Mouse (Mus musculus): ENCODE results near the gene Dctn5. TPM values are rescaled to one million over a fixed set of nuclear protein-coding genes. Genes with fewer than 3 reads are reported as not detected.
"Not testable (repeated sequence)": the region's sequence is repeated elsewhere in the genome, so short reads cannot be mapped to it uniquely, and the experiment has no call there.

Dctn5 gene
- polyA plus RNA-seq (2015; fragmentation: Nextera tagmentation; extraction: Ambion mirVana) = 77.8 TPM in 2 replicates

GRCm38 (mm10) chr7:122132497-122133337 is at the start of gene Dctn5, which contains the start of gene Palb2:
Dctn5 (plus strand) TSS chr7:122133041.
Palb2 (minus strand) TSS chr7:122132985.
- WGBS = 0% methylated on average over 54 of the region's 54 CpGs

GRCm38 (mm10) chr7:122087195-122087982 is 45.5 kb upstream of the Dctn5 start:
- no peaks in the 10 kb centered on the region for H3K27me3 ChIP-seq (ENCODE audit: control insufficient read depth, insufficient read depth, low read length)
- no peak overlapping the region for H3K27ac ChIP-seq (ENCODE audit: low read length)
- 86% methylated on average over 11 of the region's 11 CpGs for WGBS
- H3K4me2 ChIP-seq (ENCODE audit: low read depth, low read length) = no peak overlapping the region
- peaks cover 2% of the 10 kb centered on the region; the same call in 1 of the 2 replicates for H3K4me1 ChIP-seq (ENCODE audit: control insufficient read depth, insufficient read depth, low read length)
- no peaks in the 10 kb centered on the region for H3K9me3 ChIP-seq (replicated peaks; ENCODE audit: control insufficient read depth, low read length)
- H3K9ac ChIP-seq (ENCODE audit: low read length) = no peak overlapping the region
- peaks cover 51% of the 10 kb centered on the region for H3K36me3 ChIP-seq (ENCODE audit: control insufficient read depth, insufficient read depth)
- H3K4me3 ChIP-seq (ENCODE audit: low read length) = no peak overlapping the region
- no peak for ATAC-seq (replicated peaks; ENCODE audit: extremely low read depth, insufficient read depth, low FRiP score)

More at GRCm38 (mm10) chr7:122132497-122133337, at the start of gene Dctn5, which contains the start of gene Palb2:
- Histone ChIP-seq H3K9me3 (replicated peaks; ENCODE audit: control insufficient read depth, low read length) (no peaks in the 10 kb centered on the region), H3K9ac (ENCODE audit: low read length) (peak within 1 kb of the TSS; percentile 92), H3K27ac (ENCODE audit: low read length) (peak within 1 kb of the TSS; percentile 81), H3K4me3 (ENCODE audit: low read length) (peak within 1 kb of the TSS; percentile 98), H3K36me3 (ENCODE audit: control insufficient read depth, insufficient read depth) (peaks cover 23% of the 10 kb centered on the region), H3K4me2 (ENCODE audit: low read depth, low read length) (peak within 1 kb of the TSS; percentile 81), H3K4me1 (ENCODE audit: control insufficient read depth, insufficient read depth, low read length) (peaks cover 9% of the 10 kb centered on the region), H3K27me3 (ENCODE audit: control insufficient read depth, insufficient read depth, low read length) (no peaks in the 10 kb centered on the region)
- peak; percentile 98 for ATAC-seq (replicated peaks; ENCODE audit: extremely low read depth, insufficient read depth, low FRiP score)

GRCm38 (mm10) chr7:122094564-122095330 is 38.1 kb upstream of the Dctn5 start:
- no peak overlapping the region for H3K4me3 ChIP-seq (ENCODE audit: low read length)
- no peak overlapping the region for H3K27ac ChIP-seq (ENCODE audit: low read length)
- H3K4me2 ChIP-seq (ENCODE audit: low read depth, low read length) = no peak overlapping the region
- 90% methylated on average over 2 of the region's 2 CpGs for WGBS
- H3K9ac ChIP-seq (ENCODE audit: low read length) = no peak overlapping the region
- H3K9me3 ChIP-seq (replicated peaks; ENCODE audit: control insufficient read depth, low read length) = no peaks in the 10 kb centered on the region
- no peaks in the 10 kb centered on the region for H3K4me1 ChIP-seq (ENCODE audit: control insufficient read depth, insufficient read depth, low read length)
- no peaks in the 10 kb centered on the region for H3K27me3 ChIP-seq (ENCODE audit: control insufficient read depth, insufficient read depth, low read length)
- H3K36me3 ChIP-seq (ENCODE audit: control insufficient read depth, insufficient read depth) = peaks cover 69% of the 10 kb centered on the region
- ATAC-seq (replicated peaks; ENCODE audit: extremely low read depth, insufficient read depth, low FRiP score) = no peak

- peaks cover 11% of the 10 kb centered on the region for H3K4me1 ChIP-seq (ENCODE audit: control insufficient read depth, insufficient read depth, low read length)
- no peak overlapping the region for H3K4me2 ChIP-seq (ENCODE audit: low read depth, low read length)
- no peak overlapping the region for H3K27ac ChIP-seq (ENCODE audit: low read length)
- ATAC-seq (replicated peaks; ENCODE audit: extremely low read depth, insufficient read depth, low FRiP score) = no peak
- H3K36me3 ChIP-seq (ENCODE audit: control insufficient read depth, insufficient read depth) = peaks cover 47% of the 10 kb centered on the region
- no peaks in the 10 kb centered on the region for H3K27me3 ChIP-seq (ENCODE audit: control insufficient read depth, insufficient read depth, low read length)
- H3K4me3 ChIP-seq (ENCODE audit: low read length) = no peak overlapping the region
- no peaks in the 10 kb centered on the region for H3K9me3 ChIP-seq (replicated peaks; ENCODE audit: control insufficient read depth, low read length)
- WGBS = 86% methylated on average over 3 of the region's 3 CpGs
- no peak overlapping the region for H3K9ac ChIP-seq (ENCODE audit: low read length)
Observed at GRCm38 (mm10) chr7:122098009-122098408, 34.8 kb upstream of the Dctn5 start.

- ATAC-seq (replicated peaks; ENCODE audit: extremely low read depth, insufficient read depth, low FRiP score) = no peak
- 52% methylated on average over 4 of the region's 4 CpGs for WGBS
- no peak overlapping the region for H3K27ac ChIP-seq (ENCODE audit: low read length)
- peaks cover 11% of the 10 kb centered on the region for H3K4me1 ChIP-seq (ENCODE audit: control insufficient read depth, insufficient read depth, low read length)
- H3K4me2 ChIP-seq (ENCODE audit: low read depth, low read length) = no peak overlapping the region
- H3K27me3 ChIP-seq (ENCODE audit: control insufficient read depth, insufficient read depth, low read length) = no peaks in the 10 kb centered on the region
- H3K9me3 ChIP-seq (replicated peaks; ENCODE audit: control insufficient read depth, low read length) = no peaks in the 10 kb centered on the region
- H3K4me3 ChIP-seq (ENCODE audit: low read length) = no peak overlapping the region
- peaks cover 39% of the 10 kb centered on the region for H3K36me3 ChIP-seq (ENCODE audit: control insufficient read depth, insufficient read depth)
- H3K9ac ChIP-seq (ENCODE audit: low read length) = no peak overlapping the region
Observed at GRCm38 (mm10) chr7:122099222-122099621, 33.6 kb upstream of the Dctn5 start.

- peak overlapping the region; percentile 69 for H3K4me3 ChIP-seq (ENCODE audit: low read length)
- peaks cover 20% of the 10 kb centered on the region for H3K36me3 ChIP-seq (ENCODE audit: control insufficient read depth, insufficient read depth)
- peak overlapping the region; percentile 62 for H3K27ac ChIP-seq (ENCODE audit: low read length)
- 3% methylated on average over 26 of the region's 28 CpGs for WGBS
- H3K9ac ChIP-seq (ENCODE audit: low read length) = peak overlapping the region; percentile 84
- H3K4me2 ChIP-seq (ENCODE audit: low read depth, low read length) = peak overlapping the region; percentile 84
- not testable (repeated sequence) for H3K9me3 ChIP-seq (replicated peaks; ENCODE audit: control insufficient read depth, low read length); H3K27me3 ChIP-seq (ENCODE audit: control insufficient read depth, insufficient read depth, low read length)
- peaks cover 11% of the 10 kb centered on the region for H3K4me1 ChIP-seq (ENCODE audit: control insufficient read depth, insufficient read depth, low read length)
- peak; percentile 77 for ATAC-seq (replicated peaks; ENCODE audit: extremely low read depth, insufficient read depth, low FRiP score)
Observed at GRCm38 (mm10) chr7:122101014-122101746, 31.7 kb upstream of the Dctn5 start.

- Histone ChIP-seq H3K27me3 (ENCODE audit: control insufficient read depth, insufficient read depth, low read length) (no peaks in the 10 kb centered on the region), H3K9ac (ENCODE audit: low read length) (peak within 1 kb of the TSS; percentile 84), H3K36me3 (ENCODE audit: control insufficient read depth, insufficient read depth) (peaks cover 13% of the 10 kb centered on the region), H3K9me3 (replicated peaks; ENCODE audit: control insufficient read depth, low read length) (no peaks in the 10 kb centered on the region), H3K4me1 (ENCODE audit: control insufficient read depth, insufficient read depth, low read length) (peaks cover 11% of the 10 kb centered on the region), H3K4me3 (ENCODE audit: low read length) (peak within 1 kb of the TSS; percentile 69), H3K4me2 (ENCODE audit: low read depth, low read length) (peak within 1 kb of the TSS; percentile 84), H3K27ac (ENCODE audit: low read length) (peak within 1 kb of the TSS; percentile 62)
- peak; percentile 99 for ATAC-seq (replicated peaks; ENCODE audit: extremely low read depth, insufficient read depth, low FRiP score)
- under 1% methylated on average over 32 of the region's 43 CpGs for WGBS
Observed at GRCm38 (mm10) chr7:122101747-122102244, 31.0 kb upstream of the Dctn5 start, which contains the start of gene Ndufab1. Ndufab1 (minus strand) TSS chr7:122101886.

GRCm38 (mm10) chr7:122108206-122108605 is 24.6 kb upstream of the Dctn5 start:
- Histone ChIP-seq H3K27ac (ENCODE audit: low read length) (no peak overlapping the region), H3K9me3 (replicated peaks; ENCODE audit: control insufficient read depth, low read length) (no peaks in the 10 kb centered on the region), H3K9ac (ENCODE audit: low read length) (no peak overlapping the region), H3K27me3 (ENCODE audit: control insufficient read depth, insufficient read depth, low read length) (no peaks in the 10 kb centered on the region), H3K4me2 (ENCODE audit: low read depth, low read length) (no peak overlapping the region), H3K4me1 (ENCODE audit: control insufficient read depth, insufficient read depth, low read length) (no peaks in the 10 kb centered on the region), H3K36me3 (ENCODE audit: control insufficient read depth, insufficient read depth) (peaks cover 10% of the 10 kb centered on the region; the same call in 1 of the 2 replicates), H3K4me3 (ENCODE audit: low read length) (no peak overlapping the region)
- 93% methylated on average over 6 of the region's 6 CpGs for WGBS
- ATAC-seq (replicated peaks; ENCODE audit: extremely low read depth, insufficient read depth, low FRiP score) = no peak

Data from heart, embryonic 16.5 days (tissue).